Mouse (Mus musculus) T-cell, adult 2 months (primary cell): ENCODE data around the gene Il34.
A peak's percentile ranks its signal among the peaks of the same experiment; 100 is the strongest.

Experiments
- DNase-seq: peaks from one replicate; pipeline ENCODE4 v3.0.0; 2022; ENCODE audit warnings: low spot score

The Il34 gene

DNA sequence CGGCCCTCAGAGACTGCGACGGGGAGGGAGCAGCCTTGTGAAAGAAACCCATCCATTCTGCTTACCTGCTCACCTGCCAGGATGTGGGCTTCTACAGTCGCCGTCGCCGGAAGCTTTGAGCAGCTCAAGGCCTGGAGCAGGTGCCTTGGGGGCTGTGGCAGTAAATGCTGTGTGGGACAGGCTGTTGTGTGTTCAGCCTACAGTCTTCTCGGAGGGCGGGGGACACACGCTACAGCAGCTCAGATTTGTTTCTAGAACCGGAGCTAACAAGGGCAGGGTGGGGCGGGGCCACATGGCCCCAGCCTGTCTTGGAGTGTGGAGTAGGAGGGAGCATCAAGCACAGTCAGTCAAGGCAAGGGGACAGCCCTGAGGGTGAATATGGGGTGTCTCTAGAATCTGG lies at the start of gene Il34:
Gene Il34 (minus strand): TSS at position 256 of the 400 bp plus-strand sequence.
- peak; percentile 53 for DNase-seq

DNA sequence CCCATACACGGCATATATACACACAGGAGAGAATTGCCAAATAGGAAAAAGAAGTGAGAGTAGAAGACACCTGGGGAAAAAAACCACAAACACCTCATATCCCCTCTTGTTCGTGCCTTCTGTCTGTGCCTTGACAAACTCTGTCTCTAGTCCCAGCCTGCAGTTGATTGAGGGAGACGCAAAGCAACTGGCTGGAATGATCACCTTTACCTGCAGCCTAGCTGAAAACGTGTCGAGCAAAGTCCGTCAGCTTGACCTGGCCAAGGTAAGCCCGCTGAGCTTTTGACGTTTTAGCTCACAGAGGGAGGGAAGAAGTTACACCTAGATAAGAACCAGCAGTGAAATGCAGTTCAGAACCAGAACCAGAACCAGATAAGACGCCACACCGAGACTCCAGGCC lies 45.5 kb upstream of the Il34 start:
- DNase-seq, result no peak

DNA sequence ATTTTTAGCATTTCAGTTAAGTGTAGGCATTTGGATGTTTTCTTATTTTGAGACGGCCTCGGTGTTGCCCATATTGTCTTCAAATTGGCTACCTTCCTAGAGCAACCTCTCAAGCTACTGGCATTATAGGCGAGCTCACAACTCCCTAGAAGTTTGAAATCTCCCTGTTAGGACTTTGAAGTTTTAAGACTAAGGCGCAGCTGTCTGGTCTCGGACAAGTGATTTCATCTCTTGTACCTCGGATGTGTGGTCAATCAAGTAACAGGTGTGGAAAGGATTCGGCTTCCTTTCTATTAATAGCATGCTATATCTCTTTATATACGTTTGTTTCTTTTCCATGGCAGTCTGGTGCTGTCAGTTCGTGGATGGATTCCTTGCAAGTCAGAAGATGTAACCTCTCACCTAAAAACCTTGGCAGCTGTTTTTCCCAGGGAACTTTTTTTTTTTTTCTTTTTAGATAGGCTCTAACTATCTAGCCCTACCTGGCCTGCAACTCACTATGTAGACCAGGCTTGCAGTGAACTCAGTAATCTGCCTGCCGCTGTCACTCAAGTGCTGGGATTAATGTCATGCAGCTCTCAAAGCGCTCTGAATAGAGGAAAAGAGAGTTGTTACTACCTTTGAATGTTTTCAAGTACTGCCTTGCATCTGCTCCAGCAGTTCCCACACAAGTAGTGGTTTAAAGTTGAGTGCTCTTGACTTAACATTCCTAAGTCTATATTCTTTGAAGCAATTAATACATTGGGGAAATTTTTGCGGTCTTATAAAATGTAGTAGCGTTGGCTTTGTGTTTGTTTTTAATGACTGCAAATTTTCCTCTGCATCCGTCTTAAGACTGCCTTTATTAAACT lies 42.1 kb upstream of the Il34 start:
- no peak for DNase-seq

DNA sequence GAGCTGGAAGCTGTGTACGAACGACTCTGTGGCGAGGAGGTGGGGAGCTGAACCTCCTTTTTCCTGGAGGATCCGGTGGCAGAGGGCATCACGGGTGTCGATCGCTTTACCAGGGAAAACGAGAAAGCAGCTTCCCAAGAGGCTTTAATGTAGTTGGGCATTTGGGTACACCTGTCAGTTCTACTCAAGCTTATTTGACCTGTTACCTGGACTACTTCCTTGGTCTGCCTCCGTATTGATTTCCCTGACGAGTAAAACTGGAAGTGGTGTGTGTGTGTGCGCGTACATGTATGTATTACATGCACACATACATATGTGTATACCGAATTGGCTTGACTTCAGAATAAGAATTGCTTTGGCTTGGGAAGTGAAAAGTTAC lies 41.4 kb upstream of the Il34 start:
- no peak for DNase-seq

DNA sequence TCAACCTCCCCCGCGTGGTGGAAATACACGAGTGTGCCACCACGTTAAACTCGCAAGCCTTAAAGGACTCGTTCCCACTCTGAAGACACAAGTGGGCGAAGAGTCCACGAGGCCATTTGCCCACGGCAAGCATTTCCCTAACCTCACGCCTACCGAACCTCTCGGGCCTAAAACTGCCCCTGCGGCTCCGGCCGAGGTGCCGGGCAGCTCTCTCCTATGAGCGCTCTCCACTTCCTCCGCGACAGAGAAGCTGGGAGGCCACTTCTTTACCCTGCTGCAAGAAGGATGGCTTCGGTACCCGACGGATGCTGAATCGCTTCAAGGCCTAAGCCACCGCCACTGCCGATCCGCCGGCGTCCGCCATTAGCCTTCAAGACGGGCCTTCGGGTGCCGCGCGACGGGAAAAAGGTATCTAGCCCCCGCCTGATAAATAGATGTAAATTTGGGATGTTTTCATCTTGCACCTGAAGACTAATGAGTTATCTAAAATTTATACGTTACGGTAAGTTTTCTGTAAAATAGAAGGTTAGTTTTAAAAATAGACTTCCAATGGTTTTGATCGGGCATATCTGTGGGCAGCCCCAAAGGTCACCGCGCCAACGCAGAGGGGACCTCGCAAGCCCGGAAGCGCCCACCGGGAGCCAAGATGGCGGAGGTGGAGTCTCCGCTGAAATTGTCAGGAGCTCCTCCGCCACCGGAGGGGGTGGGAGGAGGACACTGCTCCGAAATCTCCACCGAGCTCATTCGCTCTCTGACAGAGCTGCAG lies 40.9 kb upstream of the Il34 start, which contains the start of the genes Cog4 and Sf3b3:
Gene Cog4 (plus strand): TSS at position 196 of the 766 bp plus-strand sequence.
Gene Sf3b3 (minus strand): TSS at position 383 of the 766 bp plus-strand sequence.
- DNase-seq, result peak; percentile 87

DNA sequence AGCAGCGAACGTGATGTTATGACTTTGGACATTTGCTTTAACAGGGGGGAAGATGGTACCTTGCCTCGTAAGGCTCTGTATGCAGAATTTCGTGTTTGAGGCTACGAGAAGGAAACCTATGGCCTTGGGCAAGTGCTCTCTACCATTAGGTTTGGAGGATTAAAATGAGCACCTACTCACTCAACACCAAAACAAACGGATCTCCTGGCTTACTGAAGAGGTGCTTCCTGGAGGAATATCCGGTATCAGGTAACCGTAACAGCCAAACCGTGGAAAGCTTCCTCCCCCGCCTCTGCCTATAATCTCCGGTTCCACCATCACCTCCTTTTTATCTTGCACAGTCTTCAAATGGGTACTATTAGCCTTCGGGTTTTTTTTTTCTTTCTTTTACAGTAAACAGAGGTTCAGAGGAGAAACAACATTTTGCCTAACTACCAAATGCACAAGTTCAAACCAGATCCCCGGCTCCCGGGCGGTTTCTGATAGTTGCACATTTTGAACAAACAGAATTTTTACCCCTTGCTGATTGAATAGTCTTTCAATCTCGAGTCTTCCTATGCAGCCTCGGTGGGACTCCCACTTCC lies 40.2 kb upstream of the Il34 start:
- no peak for DNase-seq

DNA sequence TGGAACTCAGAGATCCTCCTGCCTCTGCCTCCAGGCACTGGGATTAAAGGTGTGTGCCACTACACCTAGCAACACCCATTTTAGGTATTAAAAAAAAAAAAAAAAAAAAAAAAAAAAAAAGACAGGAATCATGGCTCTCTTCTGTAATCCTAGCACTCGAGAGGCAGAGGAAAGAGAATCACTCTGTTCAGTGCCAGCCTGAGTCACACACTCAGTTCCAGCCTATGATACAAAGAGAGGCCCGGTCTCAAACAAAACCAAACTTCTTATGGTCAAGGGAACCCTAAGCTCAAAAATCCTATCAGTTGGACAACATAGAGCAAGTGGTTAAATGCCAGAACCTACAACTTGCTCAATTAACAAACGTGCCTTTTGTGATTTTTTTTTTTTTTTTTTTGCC lies 39.2 kb upstream of the Il34 start:
- DNase-seq, result no peak

DNA sequence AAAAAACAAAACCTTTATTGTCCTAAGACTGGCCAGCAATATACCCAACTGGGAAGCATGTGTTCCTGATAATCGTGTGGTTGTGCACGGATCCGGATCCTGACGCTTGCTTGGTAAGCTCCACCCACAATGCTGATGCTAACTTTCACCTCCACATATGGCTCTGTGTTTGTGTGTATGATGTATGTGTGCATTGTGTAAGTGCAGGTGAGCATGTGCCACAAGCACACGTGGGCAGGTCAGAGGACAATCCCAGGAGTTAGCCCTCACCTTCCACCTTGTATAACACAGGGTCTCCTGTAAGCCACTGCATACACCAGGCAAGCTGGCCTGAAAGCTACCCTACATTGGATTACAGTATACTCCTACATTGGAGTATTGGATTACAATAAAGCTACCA lies 37.5 kb upstream of the Il34 start:
- no peak for DNase-seq

DNA sequence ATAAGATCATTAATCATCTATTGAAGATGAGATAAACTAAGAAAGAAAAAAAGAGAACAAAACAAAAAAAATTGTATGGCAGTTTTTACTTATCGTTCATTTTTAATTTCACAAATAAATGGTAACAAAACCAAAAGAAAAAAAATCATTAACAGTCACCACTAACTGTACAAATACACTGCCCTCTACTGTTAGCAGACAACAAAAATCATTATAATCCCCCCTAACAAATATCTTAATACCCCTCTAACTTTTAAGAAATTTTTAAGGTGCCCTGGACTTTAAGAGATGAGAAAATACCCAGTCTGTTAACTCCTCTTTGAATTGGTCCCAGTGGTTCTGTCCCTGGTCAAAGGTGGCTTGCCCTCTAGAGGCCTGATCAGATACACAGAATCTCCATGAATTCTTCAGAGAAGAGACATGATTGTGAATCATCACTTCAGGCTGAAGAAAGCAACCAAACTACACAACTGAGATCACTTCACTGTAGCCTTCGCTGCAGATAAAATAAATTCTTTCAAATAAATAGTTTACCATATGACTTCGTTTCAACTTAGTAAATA lies 36.4 kb upstream of the Il34 start:
- no peak for DNase-seq

DNA sequence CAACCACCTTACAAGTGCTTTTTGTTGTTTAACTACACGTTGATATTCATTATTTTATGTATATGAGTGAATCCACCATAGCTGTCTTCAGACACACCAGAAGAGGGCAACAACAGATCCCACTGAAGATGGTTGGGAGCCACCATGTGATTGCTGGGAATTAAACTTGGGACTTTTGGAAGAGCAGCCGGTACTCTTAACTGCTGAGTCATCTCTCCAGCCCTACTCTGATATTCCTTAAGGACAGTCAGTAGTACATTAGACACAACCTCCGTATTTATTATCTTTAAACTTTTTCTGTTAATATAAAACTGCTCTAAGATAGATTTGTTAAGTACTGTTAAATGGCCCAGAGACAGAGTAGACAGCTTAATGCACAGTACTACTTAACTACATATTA lies 26.2 kb upstream of the Il34 start:
- no peak for DNase-seq

DNA sequence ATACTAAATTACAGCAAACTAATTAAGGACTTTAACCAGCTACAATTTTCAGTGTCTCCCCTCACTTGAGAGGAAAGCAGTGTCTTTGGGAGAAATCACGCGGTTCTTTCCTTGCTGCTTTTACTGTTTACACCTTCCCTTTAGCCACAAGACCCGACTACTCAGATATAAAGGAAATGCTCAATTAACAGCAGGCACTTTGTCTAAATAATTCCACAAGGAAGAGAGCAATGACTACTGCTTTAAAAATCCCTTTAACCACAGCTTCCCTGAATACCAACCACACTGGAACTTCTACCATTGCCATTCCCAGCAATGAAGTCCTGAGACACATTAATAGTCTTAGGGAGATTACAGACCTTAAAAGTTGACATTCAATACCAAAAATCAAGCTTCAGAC lies 22.8 kb upstream of the Il34 start:
- DNase-seq, result no peak

DNA sequence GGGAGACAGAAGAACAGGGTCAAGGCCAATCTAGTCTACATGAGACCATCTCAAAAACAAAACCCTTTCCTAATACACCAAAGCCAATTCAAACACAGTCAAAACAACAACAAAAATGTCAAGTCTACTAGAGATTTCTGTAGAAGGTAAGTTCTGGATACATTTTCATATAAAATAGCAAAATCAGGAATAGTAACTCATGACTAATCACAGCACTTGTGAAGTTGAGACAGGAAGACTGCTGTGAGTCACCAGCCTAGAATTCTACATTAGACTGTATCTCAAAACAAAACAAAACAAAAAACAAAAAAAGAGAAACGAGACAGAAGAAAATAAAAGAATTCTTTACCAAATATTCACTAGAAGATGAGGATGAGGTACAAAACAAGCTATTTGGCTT lies 19.1 kb upstream of the Il34 start:
- no peak for DNase-seq

DNA sequence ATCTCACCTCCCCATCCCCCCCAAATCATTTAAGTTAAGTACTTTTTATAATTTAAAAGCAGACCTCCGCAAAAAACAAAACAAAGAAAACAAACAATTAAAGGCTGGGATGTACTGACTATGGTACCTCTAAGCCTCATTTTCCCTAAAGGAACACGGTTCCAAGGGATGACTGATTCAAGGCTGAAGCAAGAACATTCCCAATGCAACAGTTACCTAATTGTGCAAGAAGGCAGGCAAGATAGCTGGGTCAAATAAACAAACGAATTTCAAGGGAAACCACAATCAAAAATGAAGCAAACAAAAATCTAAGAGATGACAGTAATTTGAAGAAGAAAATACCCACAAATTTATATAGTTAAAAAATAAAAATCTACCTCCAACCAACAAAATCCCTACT lies 16.2 kb upstream of the Il34 start:
- no peak for DNase-seq

DNA sequence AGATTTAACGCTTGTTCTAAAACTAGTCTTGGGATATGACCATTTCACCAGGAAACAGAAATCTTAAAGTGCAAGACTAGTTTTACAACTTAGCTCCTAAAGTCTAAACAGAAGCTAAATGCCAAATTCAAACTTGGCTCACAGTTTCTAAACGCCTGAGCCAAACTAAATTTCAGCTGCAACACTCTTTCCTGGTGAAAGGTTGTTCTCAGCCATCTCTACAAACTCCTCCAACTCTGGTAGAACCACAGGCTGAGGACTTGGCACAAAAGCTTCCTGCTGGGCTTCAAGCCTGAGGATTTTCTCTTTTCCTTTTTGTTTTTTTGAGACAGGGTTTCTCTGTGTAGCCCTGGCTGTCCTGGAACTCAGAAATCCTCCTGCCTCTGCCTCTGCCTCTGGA lies 14.5 kb upstream of the Il34 start:
- no peak for DNase-seq

DNA sequence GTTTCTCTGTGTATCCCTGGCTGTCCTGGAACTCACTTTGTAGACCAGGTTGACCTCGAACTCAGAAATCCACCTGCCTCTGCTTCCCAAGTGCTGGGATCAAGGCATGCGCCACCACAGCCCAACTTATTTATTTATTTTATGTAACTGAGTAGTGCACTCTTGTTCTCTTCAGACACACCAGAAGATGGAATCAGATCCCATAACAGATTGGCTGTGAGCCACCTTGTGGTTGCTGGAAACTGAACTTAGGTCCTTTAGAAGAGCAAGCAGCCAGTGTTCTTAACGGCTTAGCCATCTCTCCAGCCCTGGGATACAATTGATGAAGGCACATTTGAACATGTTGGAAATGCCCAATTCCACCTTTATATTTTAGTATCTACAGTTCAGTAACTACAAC lies 12.9 kb upstream of the Il34 start:
- no peak for DNase-seq

DNA sequence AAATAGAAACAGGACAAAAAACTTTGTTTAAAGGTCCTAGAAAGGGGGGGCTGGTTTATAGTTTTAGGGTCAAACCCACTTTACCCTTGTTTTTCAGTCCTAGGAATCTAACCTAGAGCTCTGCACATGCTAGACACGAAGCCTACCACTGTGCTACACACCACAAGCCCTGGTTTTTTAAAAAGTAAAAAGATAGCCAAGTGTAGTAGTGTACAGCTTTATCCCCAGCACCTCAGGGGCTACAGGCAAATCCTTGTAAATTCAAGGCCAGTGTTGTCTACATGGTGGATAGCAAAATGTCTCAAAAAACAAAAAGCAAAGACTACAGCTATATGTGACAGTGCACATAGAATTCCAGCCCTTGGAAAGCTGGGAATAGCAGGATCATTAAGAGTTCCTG lies 11.3 kb upstream of the Il34 start:
- DNase-seq, result no peak

DNA sequence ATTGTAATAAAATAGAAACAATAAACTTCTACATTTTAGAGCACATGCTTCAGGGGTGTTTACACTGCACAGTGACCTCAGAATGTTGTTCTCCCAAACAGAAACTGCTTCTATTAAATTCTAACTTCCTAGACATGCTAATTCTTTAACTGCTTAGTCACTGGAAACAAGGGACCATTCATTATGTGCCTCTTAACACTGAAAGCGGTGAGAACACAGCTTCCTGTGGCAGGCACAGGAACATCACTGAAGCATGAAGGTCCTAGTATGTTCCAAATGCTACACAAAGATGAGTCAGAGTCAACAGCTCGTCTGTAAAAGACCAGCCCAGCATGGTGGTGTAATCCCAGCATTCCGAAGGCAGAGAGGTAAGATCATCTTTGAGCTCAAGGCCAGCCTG lies 9.6 kb upstream of the Il34 start:
- no peak for DNase-seq

DNA sequence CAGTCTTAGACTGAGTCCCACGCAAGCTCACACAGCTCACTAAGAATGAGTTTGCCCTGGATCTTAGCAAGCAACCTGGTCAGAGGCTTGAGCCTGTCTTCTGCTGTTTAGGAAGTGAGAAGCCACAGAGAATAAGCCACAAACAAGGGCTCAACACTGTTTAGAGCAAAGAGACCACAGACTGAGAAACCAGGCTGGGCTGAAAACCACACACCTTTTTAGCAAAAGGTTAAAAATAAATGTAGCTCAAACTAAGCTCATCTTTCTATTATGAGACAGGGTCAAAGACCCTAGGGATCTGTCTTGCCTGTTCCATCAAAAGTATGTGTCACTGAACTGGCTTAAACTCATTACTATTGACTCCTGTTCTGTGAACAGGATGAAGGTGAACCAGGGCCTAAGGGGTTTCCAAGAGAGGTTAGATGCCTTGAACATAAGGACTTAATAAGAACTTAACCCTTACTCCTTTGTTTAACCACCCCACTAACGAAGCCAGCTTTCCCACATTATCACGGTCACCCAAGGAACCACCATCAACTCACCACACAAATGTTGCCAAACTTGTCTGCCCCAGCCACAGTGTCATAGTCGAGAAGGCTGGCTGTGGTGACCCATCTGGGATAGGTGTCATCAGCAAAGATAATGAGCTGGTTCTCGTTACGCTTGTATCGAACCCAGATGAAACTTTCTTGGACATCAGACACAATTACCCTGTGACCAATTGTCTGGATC lies 7.5 kb upstream of the Il34 start:
- DNase-seq, result no peak

DNA sequence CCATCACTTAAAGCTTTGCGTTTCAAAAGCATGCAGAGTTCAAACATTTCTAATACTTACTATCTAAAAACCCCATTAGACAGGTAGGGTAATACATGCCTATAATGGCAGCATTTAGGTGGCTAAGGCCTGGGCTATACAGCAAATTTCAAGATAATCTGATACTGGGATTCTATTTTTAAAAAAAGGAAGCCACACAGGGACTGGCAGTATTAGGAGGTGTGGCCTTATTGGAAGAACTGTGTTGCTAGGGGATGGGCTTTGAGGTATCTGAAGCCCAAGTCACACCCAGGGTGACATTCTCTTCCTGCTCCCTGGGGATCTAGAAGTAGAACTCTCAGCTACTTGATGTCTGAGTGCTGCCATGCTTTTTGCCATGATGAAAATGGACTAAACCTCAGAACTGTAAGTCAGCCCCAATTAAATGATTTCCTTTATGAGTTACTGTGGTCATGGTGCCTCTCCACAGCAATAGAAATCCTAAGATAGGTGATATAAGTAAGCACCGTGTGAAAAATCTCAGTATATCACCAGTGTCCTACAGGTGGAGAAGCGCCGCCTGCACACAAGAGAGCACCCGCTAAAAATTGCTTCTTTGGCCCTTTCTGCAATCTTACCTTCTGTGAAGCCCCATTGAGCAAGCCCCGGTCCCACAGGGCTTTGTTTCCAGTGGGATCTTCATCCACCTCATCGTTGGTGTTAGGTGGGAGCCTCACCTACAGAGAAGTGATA lies 6.8 kb upstream of the Il34 start:
- DNase-seq, result no peak

DNA sequence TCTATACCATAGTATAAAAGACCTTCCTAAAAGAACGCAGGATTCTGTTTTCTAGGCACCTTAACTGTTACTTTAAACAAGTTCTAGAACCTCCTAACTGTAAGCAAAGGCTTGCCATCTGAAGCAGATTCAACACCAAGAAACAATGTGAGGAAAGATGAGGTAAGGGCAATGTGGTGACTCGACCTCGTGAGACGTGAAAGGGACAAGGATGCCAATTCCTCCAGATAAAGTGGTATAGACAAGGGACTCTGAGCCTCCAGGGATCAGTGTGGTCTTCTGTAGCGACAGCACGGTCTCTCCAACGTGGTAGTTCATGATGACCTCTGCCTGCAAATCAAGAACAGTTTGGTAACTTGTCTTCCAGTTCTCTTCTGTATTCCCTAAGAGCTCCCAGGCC lies 6.1 kb upstream of the Il34 start:
- DNase-seq, result no peak

DNA sequence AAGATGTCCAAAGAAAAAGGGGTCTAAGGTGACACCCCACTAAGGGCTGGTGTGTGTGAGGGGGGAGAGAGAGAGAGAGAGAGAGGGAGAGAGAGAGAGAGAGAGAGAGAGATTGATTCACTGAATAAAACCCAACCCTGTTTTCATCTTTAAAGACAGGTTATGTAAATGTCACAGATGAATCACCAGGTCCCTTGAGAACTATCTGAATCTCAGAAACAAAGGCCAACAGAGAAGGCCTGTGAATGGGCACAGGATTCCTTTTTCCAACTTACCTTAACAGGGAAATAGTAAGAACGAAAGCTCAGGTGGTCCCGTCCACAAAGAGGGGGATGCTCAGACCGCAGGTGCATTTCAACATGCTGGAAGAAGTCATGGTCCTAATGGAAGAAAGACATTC lies 5.4 kb upstream of the Il34 start:
- no peak for DNase-seq
